Mouse (Mus musculus) kidney, postnatal 14 days (tissue): ENCODE results near the gene Slc25a35.
"Not testable (repeated sequence)": the region's sequence is repeated elsewhere in the genome, so short reads cannot be mapped to it uniquely, and the experiment has no call there.

ENCODE experiments used
- DNase-seq: peaks from one replicate; pipeline ENCODE4 v3.0.0; 2022; ENCODE audit warnings: mixed read lengths

The Slc25a35 gene

GRCm38 (mm10) chr11:68962159-68962558 lies 5.8 kb upstream of the Slc25a35 start:
- DNase-seq: not testable (repeated sequence)

- no peak for DNase-seq
Observed at GRCm38 (mm10) chr11:68963405-68963804, 4.5 kb upstream of the Slc25a35 start.

- DNase-seq: no peak
Observed at GRCm38 (mm10) chr11:68965050-68965449, 2.9 kb upstream of the Slc25a35 start.

GRCm38 (mm10) chr11:68965845-68966244 lies 2.1 kb upstream of the Slc25a35 start:
- peak; percentile 67 for DNase-seq

GRCm38 (mm10) chr11:68966554-68966953 lies 1.4 kb upstream of the Slc25a35 start:
- no peak for DNase-seq

GRCm38 (mm10) chr11:68968752-68969151 lies 821 bp downstream of the Slc25a35 start:
- DNase-seq: no peak

- peak; percentile 78 for DNase-seq
Observed at GRCm38 (mm10) chr11:68970232-68970631, 2.3 kb downstream of the Slc25a35 start.

- peak; percentile 92 for DNase-seq
Observed at GRCm38 (mm10) chr11:68973250-68974058, 5.5 kb downstream of the Slc25a35 start.

- no peak for DNase-seq
Observed at GRCm38 (mm10) chr11:68974059-68974450, 6.1 kb downstream of the Slc25a35 start.

GRCm38 (mm10) chr11:68975085-68975484 lies 7.2 kb downstream of the Slc25a35 start, which contains the start of gene Rangrf:
Rangrf (minus strand) TSS chr11:68975185.
- no peak for DNase-seq

GRCm38 (mm10) chr11:68975601-68976000 lies 7.7 kb downstream of the Slc25a35 start:
- DNase-seq: no peak

GRCm38 (mm10) chr11:68979320-68979733 lies 11.4 kb downstream of the Slc25a35 start:
- DNase-seq: no peak

- DNase-seq: no peak
Observed at GRCm38 (mm10) chr11:68980919-68981318, 13.0 kb downstream of the Slc25a35 start.

- DNase-seq: peak; percentile 84
Observed at GRCm38 (mm10) chr11:68982639-68983369, 14.9 kb downstream of the Slc25a35 start.

GRCm38 (mm10) chr11:68987365-68987882 lies 19.5 kb downstream of the Slc25a35 start:
- DNase-seq: no peak

- DNase-seq: no peak
Observed at GRCm38 (mm10) chr11:68988341-68988740, 20.4 kb downstream of the Slc25a35 start.

GRCm38 (mm10) chr11:68993122-68993521 lies 25.2 kb downstream of the Slc25a35 start:
- no peak for DNase-seq

- DNase-seq: no peak
Observed at GRCm38 (mm10) chr11:68994377-68994776, 26.4 kb downstream of the Slc25a35 start.

- DNase-seq: no peak
Observed at GRCm38 (mm10) chr11:68997080-68997479, 29.1 kb downstream of the Slc25a35 start.

- DNase-seq: not testable (repeated sequence)
Observed at GRCm38 (mm10) chr11:69002782-69003181, 34.9 kb downstream of the Slc25a35 start.

- DNase-seq: peak; percentile 28
Observed at GRCm38 (mm10) chr11:69003592-69003991, 35.7 kb downstream of the Slc25a35 start.

GRCm38 (mm10) chr11:69005193-69005592 lies 37.3 kb downstream of the Slc25a35 start:
- DNase-seq: no peak

GRCm38 (mm10) chr11:69006575-69006974 lies 38.6 kb downstream of the Slc25a35 start:
- DNase-seq: not testable (repeated sequence)
